Mouse (Mus musculus) frontal cortex, adult (tissue): Measurements from ENCODE around the gene Phykpl.
"Not testable (repeated sequence)": the region's sequence is repeated elsewhere in the genome, so short reads cannot be mapped to it uniquely, and the experiment has no call there.

ENCODE experiments used
- ATAC-seq: cut with Nextera tagmentation; 2 replicates; pipeline ENCODE4 v1.9.2; 2017; ENCODE audit warnings: mild to moderate bottlenecking, moderate library complexity, mixed read lengths; ENCODE audit not compliant: low TSS enrichment

Phykpl gene

DNA sequence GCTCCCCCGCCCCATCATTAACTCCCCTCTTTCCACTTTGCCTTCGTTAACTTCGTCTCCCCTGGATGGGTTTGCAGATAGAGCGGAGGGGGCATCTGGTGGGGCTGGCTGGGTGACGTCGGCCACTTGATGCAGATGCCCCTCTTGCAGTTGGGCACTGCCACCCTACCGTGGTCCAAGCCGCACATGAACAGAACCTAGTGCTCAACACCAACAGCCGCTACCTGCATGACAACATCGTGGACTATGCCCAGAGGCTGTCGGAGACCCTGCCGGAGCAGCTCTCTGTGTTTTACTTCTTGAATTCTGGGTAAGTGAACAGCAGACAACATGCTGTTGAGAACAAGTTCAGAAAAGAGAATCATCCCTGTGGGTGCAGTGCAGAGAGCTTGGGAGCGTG, 1.9 kb downstream of the Phykpl start:
- ATAC-seq: no peak

DNA sequence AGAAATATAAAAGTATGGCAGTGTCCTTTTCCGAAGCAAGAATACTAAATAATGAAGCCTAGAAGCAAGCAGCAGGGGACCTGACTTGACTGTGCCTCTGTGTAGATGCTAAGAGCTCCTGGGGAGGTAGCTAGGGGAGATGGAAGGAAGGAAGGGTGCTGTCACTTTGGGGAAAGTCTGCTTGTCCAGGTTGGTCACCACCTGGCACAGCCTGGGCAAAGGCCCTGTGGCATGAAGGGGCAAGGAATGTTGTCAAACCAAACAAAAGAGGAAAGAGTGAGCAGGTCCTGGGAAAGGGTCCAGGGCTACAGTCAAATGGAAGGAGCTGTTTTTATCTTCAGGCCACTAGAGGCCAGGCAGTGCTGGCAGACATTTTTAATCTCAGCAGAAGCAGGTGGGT, 2.5 kb downstream of the Phykpl start:
- ATAC-seq: no peak

DNA sequence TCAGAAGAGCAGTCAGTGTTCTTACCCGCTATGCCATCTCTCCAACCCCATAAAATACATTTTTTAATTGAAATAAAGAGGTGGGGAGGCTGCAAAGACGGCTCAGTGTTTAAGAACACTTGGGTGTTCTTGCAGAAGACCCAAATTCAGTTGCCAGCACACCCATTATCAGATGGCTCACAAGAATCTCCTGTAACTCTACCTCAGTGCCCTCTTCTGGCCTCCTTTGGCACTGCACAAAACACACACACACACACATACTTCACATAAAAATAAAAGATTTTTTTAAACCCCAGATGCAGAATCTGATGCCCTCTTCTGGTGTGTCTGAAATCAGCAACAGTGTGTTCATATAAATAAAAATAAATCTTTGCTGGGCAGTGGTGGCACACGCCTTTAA, 4.3 kb downstream of the Phykpl start:
- ATAC-seq: no peak

DNA sequence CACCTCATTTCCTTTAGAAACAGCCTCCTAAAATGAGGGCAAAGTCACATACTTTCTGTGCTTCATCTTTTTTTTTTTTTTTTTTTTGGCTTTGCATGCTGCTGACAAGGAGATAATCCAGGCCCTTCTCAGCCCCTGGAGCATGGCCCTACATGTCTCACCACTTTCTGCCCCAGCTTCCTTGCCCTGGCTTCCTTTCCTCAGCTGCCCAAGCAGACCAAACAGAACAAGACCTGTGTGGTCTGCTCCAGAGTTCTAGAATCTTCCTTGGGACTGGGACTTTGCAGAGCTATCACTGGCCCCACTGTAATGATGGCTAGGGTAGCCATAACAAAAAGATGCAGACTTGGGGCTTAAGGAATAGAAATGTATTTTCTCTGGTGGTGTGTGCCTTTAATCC, 5.4 kb downstream of the Phykpl start:
- ATAC-seq: no peak

DNA sequence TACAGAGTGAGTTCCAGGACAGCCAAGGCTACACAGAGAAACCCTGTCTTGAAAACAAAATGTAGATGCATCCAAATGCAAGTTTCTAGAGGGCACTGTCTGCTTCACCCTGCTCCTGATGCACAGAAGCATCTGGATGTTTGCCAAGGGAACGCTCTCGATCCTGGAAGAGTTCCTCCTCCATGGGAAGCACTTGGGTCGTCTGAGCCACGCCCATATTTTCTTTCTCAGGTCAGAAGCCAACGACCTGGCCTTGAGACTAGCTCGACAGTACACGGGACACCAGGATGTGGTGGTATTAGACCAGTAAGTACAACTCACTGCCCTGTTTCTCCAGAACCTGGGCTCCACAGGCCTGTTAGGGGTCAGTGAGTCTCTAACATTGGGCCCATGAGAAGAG, 6.6 kb downstream of the Phykpl start:
- ATAC-seq: no peak

DNA sequence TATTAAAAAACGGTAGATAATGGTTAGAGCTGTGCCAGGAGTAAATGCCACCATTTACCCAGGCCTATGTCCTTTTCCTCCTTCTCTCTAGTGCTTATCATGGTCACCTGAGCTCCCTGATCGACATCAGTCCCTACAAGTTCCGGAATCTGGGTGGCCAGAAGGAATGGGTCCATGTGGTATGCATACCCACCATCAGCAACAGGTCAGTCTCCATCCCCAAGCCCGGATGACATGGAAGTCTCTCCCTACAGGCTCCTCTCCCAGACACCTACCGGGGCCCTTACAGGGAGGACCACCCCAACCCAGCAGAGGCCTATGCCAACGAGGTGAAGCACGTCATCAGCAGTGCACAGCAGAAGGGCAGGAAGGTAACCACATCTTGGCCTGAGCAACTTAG, 7.4 kb downstream of the Phykpl start:
- ATAC-seq: no peak

DNA sequence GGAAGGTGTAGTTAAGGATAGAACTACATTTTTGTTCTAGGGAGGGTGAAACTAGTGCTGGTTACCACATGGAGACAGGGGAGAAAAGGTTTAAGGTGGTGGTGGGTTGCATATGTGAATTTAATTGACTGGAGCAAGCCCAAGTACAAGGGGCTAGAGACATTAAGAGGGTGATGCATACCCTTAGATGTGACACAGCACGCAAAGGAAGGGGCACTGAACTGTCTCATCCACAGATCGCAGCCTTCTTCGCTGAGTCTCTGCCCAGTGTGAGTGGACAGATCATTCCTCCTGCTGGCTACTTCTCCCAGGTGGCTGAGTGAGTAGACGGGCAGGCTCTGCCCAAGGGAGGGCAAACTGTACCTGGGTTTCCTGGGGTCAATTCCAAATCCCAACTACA, 8.8 kb downstream of the Phykpl start:
- no peak for ATAC-seq

DNA sequence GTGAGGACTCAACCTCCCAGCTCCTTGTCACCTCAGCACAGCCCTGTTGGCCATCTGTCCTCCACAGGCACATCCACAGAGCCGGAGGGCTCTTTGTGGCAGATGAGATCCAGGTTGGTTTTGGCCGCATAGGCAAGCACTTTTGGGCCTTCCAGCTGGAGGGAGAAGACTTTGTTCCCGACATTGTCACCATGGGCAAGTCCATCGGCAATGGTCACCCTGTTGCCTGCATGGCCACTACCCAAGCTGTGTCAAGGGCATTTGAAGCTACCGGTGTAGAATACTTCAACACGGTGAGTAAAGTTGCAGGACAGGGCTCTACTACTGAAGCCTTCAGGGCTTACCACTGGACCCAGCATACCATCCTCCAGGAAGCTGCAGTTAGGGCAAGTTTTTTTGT, 9.3 kb downstream of the Phykpl start:
- no peak for ATAC-seq

DNA sequence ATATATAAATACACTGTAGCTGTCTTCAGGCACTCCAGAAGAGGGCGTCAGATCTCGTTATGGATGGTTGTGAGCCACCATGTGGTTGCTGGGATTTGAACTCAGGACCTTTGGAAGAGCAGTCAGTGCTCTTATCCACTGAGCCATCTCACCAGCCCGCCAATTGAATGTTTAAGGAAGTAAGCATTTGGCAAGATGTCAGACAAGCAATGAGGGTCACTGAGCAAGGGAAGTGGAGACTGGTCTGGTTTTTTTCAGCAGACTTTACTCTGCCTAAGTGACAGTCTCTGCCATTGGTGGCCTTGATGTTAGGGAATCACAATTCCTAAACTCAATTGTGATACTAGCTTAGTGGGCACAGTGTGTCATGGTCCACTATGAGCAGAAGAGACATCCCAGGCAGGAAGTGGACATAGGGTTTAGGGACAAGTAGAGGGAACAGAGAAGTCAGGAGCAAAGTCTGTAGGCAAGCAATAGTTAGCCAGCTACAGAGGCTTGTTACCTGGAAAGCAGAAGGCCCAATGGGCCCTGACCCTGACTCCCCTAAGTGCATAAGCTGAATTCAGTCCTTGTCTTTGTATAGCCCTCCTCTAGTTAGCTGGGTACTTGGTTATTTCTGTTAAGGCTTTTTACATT, 10.3 kb downstream of the Phykpl start:
- no peak for ATAC-seq

DNA sequence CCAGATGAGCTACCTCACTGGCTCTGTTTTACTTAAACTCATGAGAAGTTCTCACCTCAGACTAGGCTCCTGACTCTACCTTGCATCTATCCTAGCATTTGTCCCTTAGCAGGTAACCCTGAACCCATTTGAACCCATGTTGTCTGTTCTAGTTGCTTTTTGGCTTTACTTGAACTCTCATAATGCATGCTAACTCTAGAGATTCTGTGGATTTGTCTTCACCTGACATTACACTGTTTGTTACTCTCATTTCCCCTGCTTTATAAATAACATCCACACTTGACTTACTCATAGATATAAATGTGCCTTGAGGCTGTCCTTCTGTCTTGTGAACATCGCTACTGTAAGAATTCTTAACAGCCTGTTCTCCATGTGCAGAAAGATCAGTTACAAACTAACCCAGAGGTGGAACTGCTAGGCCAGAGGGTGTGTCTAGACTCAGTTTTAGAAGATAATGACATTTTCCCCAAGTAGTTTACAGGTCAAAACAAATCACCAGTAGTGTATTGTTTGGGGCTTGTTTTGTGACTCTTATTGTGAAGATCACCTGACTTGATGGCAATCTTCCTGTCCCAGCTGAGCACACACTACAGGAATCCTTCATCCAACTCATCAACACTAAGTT, 11.0 kb downstream of the Phykpl start:
- no peak for ATAC-seq

DNA sequence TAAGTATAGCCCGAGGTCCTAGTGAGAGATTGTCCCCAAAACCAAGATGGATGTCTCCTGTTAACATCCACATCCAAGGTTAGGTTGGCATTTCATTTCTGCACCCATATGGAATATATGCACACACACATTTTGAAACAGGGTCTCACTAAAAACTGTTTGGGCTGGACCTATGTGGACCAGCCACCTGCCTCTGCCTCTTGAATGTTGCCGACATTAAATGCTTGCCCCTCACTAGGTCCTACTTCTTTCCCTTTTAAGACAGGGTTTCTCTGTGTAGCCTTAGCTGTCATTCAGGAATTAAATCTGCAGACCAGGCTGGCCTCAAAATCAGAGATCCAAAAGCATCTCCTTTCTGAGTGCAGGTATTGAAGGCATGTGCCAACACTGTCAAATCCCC, 13.0 kb downstream of the Phykpl start:
- ATAC-seq: no peak

DNA sequence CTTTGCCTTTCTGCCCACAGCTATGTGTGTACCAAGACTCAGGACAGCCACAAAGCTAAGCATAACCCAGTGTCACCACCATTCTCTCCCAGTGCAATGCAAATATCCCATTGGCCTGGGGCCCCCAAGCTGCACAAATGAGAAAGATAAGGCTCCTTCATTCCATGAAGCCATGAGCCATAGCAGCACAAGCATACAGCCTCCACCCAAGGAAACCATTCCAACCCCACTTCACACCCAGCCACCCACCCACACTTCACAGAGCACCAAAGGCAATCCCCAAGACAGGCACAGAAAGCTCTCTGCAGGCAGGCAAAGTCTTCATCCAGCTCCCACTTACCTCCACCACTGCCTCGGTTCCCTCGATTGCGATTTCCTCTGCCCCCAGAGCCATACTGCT, 17.7 kb downstream of the Phykpl start:
- ATAC-seq: peak; percentile 8; the same call in 1 of the 2 replicates

DNA sequence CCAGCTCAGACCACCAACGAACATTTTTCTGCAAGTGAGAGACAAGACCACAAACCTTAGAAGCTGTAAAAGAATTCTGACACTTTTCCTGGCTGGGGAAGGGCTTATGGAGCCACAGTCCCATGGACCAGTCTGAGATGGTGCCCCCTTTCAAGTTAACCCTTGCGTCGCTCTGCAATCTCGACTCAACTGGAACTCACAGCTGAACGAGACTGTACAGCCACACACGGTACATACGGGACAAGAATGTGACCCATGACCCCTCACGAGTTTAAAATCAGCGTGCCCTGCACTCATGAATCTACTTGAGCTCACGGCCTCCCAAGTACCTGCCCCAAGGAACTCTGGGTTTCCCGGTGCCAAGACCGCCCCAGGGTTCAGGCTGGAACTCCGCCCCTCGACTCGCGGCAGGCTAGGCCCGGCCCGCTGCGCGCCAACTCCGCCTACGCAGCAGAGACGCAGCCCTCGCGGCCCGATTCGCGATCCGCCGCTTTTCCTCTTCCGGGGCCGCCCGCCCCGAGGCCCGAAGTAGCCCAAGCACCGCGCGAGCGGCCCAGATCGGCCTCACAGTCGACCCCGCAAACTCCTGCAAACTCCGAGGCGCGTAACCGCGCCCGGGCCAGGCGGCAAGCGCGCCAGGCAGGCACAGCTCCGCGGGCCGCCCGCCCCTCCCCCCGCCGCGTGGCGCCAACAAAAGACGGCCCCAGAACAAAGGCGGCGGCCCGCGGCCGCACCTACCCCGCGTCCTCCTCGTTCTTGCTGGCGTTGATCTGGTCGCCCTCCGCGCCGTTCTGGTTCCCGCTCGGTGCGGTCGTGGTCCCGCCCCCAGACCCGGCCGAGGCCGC, 21.3 kb downstream of the Phykpl start:
- peak; percentile 32 for ATAC-seq

DNA sequence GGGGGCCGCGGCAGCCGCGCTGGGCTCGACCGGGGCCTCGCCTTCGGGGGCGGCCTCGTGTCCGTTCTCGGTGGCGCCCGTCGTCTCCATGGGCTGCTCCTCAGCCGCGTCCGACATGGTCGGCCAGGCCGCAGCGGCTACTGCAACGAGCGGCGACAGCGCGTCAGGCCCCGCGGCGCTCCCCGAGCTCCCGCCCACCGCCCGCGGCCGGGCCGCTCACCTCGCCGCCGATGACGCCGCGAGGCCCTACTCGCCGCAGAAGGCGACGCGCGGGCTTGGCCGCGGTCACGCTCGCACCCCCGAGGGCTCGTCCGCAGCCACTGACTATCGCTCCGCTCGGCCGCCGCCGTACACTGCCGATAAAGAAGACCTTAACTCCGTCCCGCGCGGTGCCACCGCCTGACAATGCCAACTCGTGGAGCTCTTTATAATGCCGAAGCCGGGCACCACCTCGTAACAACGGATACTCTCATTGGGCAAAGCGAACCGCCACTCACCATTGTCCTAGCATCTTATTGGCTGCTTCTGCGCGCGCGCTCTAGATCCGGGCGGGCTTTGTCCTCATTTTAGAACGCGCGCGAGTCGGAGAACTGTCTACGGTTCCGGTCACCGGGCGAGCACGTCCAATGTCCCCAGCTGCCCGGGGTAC, 22.0 kb downstream of the Phykpl start, which contains the start of gene Hnrnpab:
Hnrnpab (minus strand) TSS at position 401 of the 649 bp plus-strand sequence.
- peak; percentile 92 for ATAC-seq

DNA sequence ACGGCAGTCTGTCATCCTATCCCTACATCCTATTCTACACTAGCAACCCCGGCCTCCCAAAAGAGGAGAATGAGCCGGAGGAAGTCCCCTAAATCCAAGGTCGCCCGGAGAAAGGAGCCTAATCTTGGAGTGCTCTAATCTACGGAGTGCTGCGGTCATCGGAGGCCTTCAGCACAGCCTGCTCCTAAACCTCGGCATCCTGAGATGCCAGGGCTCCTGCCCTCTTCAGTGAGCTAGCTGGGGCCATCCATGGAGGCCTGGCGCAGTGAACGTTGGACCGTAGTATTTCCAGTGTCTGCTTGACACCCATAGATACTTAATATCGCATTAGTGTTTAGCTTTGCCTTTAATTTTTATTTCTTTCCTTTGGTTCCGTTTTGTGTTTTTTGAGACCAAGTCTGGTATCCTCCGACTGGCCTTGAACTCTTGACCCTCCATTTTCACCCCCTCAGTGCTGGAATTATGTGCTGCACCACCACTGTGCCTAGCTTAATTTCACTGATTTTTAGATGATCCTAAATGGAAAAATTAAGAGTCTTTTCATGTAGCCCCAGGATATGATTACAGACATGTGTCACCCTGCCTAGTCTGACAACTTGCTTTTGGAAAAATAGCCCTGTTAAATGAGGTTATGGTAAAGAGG, 22.7 kb downstream of the Phykpl start:
- peak; percentile 9; the same call in 1 of the 2 replicates for ATAC-seq

DNA sequence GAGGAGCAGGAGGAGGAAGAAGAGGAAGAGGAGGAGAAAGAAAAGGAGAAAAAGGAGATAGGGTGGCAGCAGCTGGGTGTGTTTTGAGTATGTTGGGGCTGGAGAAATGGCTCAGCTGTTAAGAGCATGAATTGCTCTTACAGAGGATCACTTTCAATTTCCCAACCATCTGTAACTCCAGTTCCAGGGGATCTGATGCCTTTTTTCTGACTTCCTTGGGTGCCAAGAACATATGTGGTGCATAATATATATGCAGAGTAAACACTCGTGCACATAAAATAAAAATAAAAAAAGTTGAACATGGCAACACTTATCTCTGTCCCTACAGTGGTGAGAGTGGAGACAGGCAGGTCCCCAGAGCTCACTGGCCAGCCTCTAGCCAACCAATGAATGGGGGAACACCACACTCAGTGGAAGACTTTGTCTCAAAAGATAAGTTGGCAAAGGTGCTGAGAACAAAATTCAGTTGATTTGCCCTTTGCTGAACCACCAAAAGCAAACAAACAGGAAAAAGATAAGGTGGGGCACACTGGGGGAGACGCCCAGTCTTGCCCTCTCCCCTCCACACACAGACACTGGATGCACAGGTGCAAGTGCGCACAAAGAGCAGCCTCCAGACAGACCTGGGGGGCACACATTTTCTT, 24.8 kb downstream of the Phykpl start:
- ATAC-seq: no peak

DNA sequence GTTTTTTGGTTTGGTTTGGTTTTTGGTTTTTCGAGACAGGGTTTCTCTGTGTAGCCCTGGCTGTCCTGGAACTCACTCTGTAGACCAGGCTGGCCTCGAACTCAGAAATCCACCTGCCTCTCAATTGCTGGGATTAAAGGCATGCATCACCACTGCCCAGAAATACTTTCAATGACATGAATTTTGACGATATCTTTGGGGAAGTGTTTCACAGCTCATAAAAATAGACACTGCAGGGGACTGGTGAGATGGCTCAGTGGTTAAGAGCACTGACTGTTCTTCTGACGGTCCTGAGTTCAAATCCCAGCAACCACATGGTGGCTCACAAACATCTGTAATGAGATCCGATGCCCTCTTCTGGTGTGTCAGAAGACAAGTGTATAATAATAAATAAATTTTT, 25.4 kb downstream of the Phykpl start:
- ATAC-seq: not testable (repeated sequence)

DNA sequence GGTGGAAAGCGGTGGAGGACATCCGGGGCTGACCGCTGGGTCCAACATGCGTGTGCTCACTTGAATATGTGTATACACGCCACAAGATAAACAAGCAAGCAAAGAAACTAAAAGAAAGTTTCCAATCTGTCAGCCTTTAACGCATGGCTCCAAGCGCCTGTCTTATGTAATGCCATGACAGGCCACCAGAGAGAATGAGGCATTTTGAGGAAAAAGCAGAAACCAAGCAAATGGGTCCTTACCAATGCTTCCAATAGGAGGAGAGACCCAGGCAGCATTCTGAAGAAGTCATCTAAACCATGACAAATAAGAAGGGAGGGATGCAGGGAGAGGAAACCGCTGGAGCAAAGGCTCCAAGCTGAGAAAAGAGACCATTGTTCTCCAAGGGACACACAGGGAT, 29.7 kb downstream of the Phykpl start:
- ATAC-seq: no peak

DNA sequence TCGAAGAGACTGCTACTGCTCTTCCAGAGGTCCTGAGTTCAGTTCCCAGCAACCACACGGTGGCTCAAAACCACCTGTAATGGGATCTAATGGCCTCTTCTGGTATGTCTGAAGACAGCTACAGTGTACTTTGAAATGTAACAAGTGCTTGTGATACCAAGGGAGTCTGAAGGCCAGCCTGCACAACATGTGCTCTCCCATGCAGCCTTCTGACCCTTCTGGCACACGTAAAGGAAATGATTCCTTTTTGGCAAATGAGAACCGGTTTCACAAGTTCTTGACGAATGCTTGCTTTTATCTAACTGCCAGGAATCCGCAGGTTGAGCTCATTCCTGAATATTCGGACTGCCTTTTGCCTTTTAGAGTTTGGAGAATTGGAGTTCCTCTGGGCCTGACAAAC, 30.6 kb downstream of the Phykpl start:
- no peak for ATAC-seq

DNA sequence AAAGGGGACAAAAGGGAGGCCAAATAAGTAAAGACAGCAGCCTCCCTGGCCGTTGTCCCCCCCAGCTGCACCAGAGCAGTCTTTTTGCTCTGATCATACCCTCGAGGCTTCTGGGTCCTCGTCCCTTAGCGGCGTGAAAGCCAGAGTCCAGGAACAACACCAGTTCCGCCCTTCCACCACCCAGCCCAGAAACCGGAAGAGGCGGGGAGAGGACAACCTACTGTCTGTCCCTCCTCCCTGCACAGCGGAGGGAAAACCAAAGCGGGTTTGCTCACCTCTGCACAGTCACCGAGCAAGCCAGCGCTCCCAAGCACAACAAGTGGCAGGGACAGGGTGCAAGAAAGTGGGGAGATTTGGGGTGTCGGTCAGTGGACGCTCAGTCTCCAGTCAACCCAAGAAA, 31.0 kb downstream of the Phykpl start:
- peak; percentile 75 for ATAC-seq

DNA sequence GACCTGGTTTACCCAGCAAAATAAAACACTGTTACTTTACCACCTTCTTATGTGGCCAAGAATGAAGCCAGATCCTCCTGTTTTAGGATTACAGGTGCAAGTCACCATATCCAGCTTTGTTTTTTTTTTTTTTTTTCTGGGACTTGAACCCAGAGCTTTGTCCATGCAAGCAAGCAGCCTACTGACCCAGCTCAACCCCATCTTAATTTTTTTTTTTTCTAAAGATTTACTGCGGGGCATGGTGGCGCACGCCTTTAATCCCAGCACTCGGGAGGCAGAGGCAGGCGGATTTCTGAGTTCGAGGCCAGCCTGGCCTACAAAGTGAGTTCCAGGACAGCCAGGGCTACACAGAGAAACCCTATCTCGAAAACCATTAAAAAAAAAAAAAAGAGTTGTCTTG, 31.6 kb downstream of the Phykpl start:
- ATAC-seq: not testable (repeated sequence)
